Mouse (Mus musculus) embryo, embryonic 9.5 days (tissue): Measurements from ENCODE around the gene Fam205c.
A peak's percentile ranks its signal among the peaks of the same experiment; 100 is the strongest.
"Not testable (repeated sequence)": the region's sequence is repeated elsewhere in the genome, so short reads cannot be mapped to it uniquely, and the experiment has no call there.

Source experiments
- DNase-seq: peaks from one replicate; pipeline ENCODE4 v3.0.0-alpha.2; 2017; ENCODE audit errors: extremely low spot score

The Fam205c gene

GRCm38 (mm10) chr4:42876586-42877291 is 2.7 kb upstream of the Fam205c start:
- DNase-seq: peak; percentile 71

DNA sequence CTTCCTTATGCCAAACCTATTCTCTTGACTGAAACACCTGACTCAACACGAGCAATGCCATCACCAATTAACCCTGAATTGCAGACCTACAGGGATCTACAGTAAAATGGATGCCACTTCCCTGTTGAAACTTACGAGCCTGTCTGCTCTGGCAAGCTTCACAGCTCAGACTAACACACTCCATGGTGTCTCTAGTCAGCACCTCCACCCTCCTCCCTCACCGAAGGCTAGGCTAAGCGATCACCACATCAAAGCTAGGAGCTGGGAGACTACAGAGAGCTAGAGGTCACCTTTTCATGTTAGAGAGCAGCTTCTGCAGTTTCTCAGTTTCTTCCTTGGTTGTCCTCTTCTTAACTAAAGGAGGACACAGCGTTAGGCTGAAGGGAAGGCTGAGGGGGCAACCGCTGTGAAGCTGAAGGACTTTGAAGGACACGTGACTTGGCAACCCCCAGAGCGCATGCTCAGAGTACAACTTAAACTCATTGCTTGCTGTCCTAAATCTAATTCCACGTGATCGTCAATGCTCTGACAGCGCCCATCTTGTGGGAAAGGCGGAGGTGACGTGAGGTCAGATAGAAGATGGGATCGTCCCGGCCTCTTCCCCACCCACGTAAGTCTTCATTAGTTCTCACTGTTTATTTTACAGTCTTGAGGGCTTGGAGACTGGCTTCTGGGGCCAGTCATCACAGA is 1.1 kb downstream of the Fam205c start:
- DNase-seq: no peak

DNA sequence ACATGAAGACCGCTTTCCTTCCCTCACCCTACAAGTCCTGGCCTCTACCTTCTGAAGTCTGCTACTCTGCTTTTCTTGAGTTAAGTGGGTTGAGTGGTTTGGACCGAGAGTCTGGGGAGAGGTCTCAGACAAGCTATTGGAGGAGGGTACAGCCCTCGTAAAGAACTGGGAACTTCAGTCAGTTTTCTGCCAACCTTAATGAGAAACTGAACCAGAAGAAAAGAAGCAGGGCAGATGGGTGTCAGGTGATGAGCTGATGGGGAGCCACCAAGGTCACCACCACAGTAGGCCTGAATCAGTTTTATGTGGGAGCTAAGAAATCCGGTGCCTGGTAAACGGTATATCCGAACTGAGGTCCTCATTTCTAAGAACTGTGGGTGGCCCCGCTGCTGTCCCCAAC is 1.9 kb downstream of the Fam205c start:
- DNase-seq: no peak

DNA sequence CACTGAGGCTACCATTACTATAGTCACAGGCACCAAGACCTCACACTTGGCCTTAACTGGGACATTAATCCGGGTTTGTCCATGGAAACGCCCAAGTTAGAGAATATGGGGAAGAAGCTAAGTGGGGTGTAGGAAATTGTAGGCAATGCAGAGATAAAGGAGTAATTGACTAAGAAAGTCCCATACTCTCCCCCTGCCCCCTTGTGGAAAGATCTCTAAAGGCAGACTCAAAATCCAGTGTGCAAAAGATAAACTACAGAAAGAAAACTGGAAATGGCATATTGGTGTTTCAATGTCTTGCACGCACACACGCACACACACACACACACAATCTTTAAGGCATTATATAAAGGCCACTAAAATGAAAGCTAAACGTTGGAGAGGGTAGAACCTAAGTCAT is 3.3 kb downstream of the Fam205c start:
- no peak for DNase-seq

DNA sequence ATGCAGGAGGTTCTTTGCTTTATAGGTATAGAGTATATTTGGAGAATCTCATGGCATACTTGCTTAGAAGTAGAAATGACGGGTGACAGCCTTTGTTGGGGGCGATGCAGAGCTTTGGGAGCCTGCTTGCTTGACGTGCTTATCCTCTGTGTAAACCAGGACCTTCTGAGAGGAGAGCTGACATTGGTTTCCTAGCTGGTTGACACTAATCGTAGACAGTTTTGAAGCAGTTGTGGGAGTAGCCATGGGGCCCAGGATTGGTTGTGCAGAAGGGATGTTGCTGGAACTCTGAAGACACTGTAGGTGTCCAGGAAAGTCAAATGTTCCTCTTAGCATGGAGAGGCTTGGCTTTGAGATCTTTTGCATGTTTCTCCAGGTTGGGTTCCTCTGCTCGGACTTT is 5.8 kb downstream of the Fam205c start:
- no peak for DNase-seq

- no peak for DNase-seq
These were observed 6.6 kb downstream of the Fam205c start for GRCm38 (mm10) chr4:42867390-42867789.

GRCm38 (mm10) chr4:42863487-42863886 is 10.5 kb downstream of the Fam205c start:
- not testable (repeated sequence) for DNase-seq

GRCm38 (mm10) chr4:42860483-42860882 is 13.6 kb downstream of the Fam205c start:
- DNase-seq: not testable (repeated sequence)

DNA sequence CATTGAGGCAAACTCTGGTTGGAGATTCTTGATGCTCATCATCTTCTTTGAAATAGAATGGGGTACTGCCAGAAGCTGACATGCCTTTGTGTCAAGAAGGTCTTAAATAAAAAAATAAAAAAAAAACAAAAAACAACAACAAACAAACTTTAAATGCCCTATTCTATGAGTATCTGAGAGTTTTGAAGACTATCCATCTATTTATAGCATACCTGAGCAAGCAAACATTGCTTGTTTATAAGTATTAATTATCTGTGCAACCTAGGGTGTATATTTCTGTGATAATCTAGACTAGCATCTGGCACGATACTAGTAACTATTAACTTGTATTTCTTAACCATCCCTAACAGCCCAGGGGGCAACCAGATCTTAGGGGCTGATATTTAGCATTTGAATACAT is 17.4 kb downstream of the Fam205c start, which contains the start of gene Gm12394:
Gene Gm12394, minus strand, starts transcription at position 101 of the 400 bp plus-strand sequence.
- DNase-seq: not testable (repeated sequence)

DNA sequence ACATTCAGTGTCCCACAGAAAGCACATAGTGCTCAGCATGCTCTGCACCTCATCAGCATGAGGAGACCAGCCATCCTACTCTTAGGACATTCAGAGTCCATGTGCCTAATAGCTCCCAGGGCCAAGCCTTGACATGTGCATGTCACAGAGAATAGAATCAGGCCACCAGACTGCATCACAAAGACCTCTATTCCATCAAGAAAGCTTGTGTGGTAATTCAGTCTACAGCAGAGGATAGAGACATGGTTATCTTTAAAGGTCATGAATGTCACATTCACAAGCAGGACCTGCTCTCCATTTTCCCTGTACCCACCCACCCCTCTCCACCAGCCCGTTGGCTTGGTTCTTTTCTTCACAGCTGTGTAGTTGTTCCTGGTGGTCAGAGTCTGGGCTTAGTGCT is 20.2 kb downstream of the Fam205c start, which contains the start of gene Fam205a1:
Gene Fam205a1, minus strand, starts transcription at position 101 of the 400 bp plus-strand sequence.
- DNase-seq: not testable (repeated sequence)
